Mouse (Mus musculus): ENCODE measurements around the gene Man2a2.

GRCm38 (mm10) chr7:80407712-80408111 is 36.5 kb upstream of the Man2a2 start:
- TF ChIP-seq CTCF (conservative IDR thresholded peaks at IDR 0.05; ENCODE audit: insufficient read depth, insufficient read length, low read depth, low read length) (no peak), POLR2A (IDR thresholded peaks at IDR 0.05; ENCODE audit: low read depth, low read length) (no peak)
